Mouse (Mus musculus): ENCODE data around the gene Trak1.

DNA sequence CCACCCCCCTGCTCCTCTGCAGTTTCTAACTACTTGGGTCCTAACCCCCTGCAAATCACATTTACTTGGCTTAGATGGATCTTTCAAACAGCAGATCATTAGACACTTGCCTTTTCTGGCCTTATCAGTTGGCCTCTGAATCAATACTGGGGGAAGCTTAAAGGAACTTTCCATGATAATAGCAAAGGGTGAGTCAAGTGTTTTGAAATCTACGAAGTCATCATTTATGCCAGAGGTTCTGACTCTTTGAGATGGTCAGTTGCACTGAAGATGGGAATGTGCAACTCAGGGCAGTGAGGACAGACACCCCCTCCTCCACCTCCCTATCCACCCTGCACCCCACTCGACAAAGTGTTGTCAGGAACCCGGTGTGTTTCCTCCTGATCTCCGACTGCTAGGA lies 108.5 kb downstream of the Trak1 start:
- no peak for TF ChIP-seq POLR2A (IDR thresholded peaks at IDR 0.05; ENCODE audit: borderline replicate concordance, low read depth, low read length)
- TF ChIP-seq CTCF (IDR thresholded peaks at IDR 0.05; ENCODE audit: low read depth, low read length), result no peak
